Mouse (Mus musculus) liver, embryonic 14.5 days (tissue): ENCODE measurements around the gene Nfe2l1.

ENCODE experiments used
- CTCF ChIP-seq: IDR thresholded peaks from 2 replicates; pipeline ENCODE4 v1.5.1; 2016; ENCODE audit warnings: antibody characterized with exemption, low read depth, control low read depth
- EP300 ChIP-seq: IDR thresholded peaks from 2 replicates; pipeline ENCODE4 v1.6.1; 2016; ENCODE audit warnings: antibody characterized with exemption, low read depth

DNA sequence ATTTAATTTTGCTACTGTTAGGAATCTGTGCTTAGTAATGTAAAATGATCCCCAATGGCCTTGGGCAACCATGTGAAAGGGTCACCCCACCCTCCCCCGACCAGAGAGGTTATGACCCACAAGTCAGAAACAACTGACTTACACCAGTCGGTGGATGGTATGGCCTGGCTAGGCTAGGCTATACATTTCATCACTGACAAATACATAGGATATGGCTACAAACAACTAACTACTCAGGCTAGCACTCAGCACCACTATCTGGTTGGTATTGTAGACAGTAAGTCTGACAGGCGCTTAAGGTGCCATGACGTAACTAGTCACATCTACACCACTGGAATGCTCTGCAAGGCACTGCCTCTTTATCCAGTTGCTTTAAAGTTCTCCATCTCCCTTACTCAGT lies 16.3 kb downstream of the Nfe2l1 start:
- TF ChIP-seq CTCF: no peak
- no peak for TF ChIP-seq EP300
